In the genomic region with DNA sequence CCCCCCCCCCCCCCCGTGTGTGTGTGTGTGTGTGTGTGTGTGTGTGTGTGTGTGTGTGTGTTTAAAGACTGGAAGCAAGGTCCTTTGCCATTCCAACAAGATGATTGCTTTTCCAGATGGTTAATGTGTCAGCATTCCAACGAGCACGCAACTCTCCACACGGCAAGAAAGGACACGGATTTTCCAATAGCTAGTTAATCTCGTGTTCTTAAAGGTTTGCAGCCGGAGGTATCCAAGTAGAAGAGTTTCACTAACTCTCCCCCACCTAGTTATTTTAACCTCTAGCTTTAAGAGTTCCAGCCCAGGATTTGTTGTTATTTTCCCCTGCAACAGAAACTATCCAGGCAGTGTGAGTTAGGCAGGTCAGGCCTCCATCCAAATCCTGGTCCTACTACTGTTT, we compare ENCODE assay signal across 9 mouse cellular contexts. TPM values are rescaled to one million over a fixed set of nuclear protein-coding genes. Genes with fewer than 3 reads are reported as not detected.
DNase-seq lines count a peak whose midpoint lies in the region; ATAC-seq and TF ChIP-seq lines count a peak whose summit lies in the region.
"Had no signal": no experiment of that assay in that cellular context is flagged by ENCODE, and none has a peak within 500 bp of the region (broad histone marks: within the 10 kb centered on the region; RNA-seq: fewer than 3 reads in every experiment).

No protein-coding gene starts in this region.

- H3K4me3 ChIP-seq in liver, adult 2 months (ENCODE audit: insufficient read depth, low read depth, low read length) = no peak overlapping the region
- H3K4me3 ChIP-seq in kidney, postnatal 0 days (replicated peaks; ENCODE audit: low read depth, low read length) = peak overlapping the region; percentile 95

- H3K9ac ChIP-seq in liver, adult 2 months (ENCODE audit: low read depth, low read length) = no peak overlapping the region
- H3K9ac ChIP-seq in kidney, postnatal 0 days (ENCODE audit: low read depth, low read length) = no peak overlapping the region

- H3K36me3 ChIP-seq in liver, adult 2 months (ENCODE audit: control insufficient read depth, insufficient read depth, low read length) = peaks cover 2% of the 10 kb centered on the region; the same call in 1 of the 2 replicates
- peaks cover 10% of the 10 kb centered on the region; the same call in 1 of the 2 replicates for H3K36me3 ChIP-seq in kidney, postnatal 0 days (ENCODE audit: insufficient read depth, low read length)

- TF ChIP-seq POLR2A in liver, adult 2 months (IDR thresholded peaks at IDR 0.05; ENCODE audit: extremely low read depth, insufficient read depth, low read length) = no peak

- no peak for TF ChIP-seq CTCF in liver, adult 2 months (IDR thresholded peaks at IDR 0.05; ENCODE audit: low read depth, low read length)
- TF ChIP-seq CTCF in kidney, postnatal 0 days (IDR thresholded peaks at IDR 0.05; ENCODE audit: low read depth) = no peak

- no peak overlapping the region for H3K27ac ChIP-seq in liver, adult 2 months (replicated peaks; ENCODE audit: insufficient read depth, low read depth, low read length)
- no peak overlapping the region for H3K27ac ChIP-seq in kidney, postnatal 0 days

- peak overlapping the region; percentile 78 for H3K4me2 ChIP-seq in kidney, postnatal 0 days (ENCODE audit: low read length)

- H3K27me3 ChIP-seq in liver, adult 2 months (ENCODE audit: control insufficient read depth, insufficient read depth, low read length) = no peaks in the 10 kb centered on the region
- no peaks in the 10 kb centered on the region for H3K27me3 ChIP-seq in kidney, postnatal 0 days (ENCODE audit: insufficient read depth, low read length)

- peak; percentile 40 for DNase-seq in liver, adult 2 months (ENCODE audit: extremely low read depth, low read depth, low spot score)
- no peak for DNase-seq in liver
- peak; percentile 29 to 43 for DNase-seq in heart, adult 9 months (ENCODE audit: low spot score in 2 of 2)
- peak; percentile 61 for DNase-seq in kidney, postnatal 0 days (ENCODE audit: low spot score)
- DNase-seq in neural tube, embryonic 10.5 days (ENCODE audit: extremely low spot score, low spot score) = peak; percentile 33
- DNase-seq in adrenal gland, adult 8-10 months = no peak
- no peak for DNase-seq in frontal cortex, adult 2 months (ENCODE audit: extremely low spot score in 1 of 2, low spot score in 1 of 2)
- DNase-seq in frontal cortex, postnatal 14 days (ENCODE audit: low spot score in 2 of 2) = no peak

- 66% methylated on average over 7 of the region's 7 CpGs for WGBS in liver, adult 2 months
- 7% methylated on average over 6 of the region's 7 CpGs for WGBS in kidney, postnatal 0 days

- no peaks in the 10 kb centered on the region for H3K9me3 ChIP-seq in kidney, postnatal 0 days (replicated peaks; ENCODE audit: low read length)

- ATAC-seq in kidney, postnatal 0 days (replicated peaks; ENCODE audit: low FRiP score, low read depth) = no peak

- H3K79me2 ChIP-seq in liver, adult 2 months (ENCODE audit: control insufficient read depth, insufficient read depth, low read length) = peaks cover 7% of the 10 kb centered on the region; the same call in 1 of the 2 replicates

- peaks cover 5% of the 10 kb centered on the region; the same call in 1 of the 2 replicates for H3K4me1 ChIP-seq in liver, adult 2 months (ENCODE audit: control insufficient read depth, insufficient read depth, low read length)
- H3K4me1 ChIP-seq in kidney, postnatal 0 days (replicated peaks; ENCODE audit: insufficient read depth, low read length) = peaks cover 7% of the 10 kb centered on the region; the same call in 1 of the 2 replicates

RNA-seq across cellular contexts. Expression of a gene that starts 1.6 kb away (rescaled TPM):
- 11.1 and 11.2 TPM in 2 replicates for total RNA-seq in liver, adult 2 months (2014; rRNA removed)
- polyA plus RNA-seq in liver, adult 2 months (2012; rRNA removed) = 5.7 and 5.8 TPM in 2 replicates
- polyA plus RNA-seq in kidney, postnatal 0 days (2015; fragmentation: Nextera tagmentation; extraction: Ambion mirVana) = 16.9 and 17.4 TPM in 2 replicates
- 10 to 100 TPM; 44.1 to 68.0 (median 53.9) TPM for total RNA-seq in adrenal gland, adult 8-10 months (2022)
- polyA plus RNA-seq in frontal cortex, adult 2 months (2012; rRNA removed) = 35.3 and 39.6 TPM in 2 replicates
- total RNA-seq: MEL had no signal

RNA-seq across cellular contexts. Expression of a gene that starts 25.9 kb away (rescaled TPM):
- 29.8 and 39.8 TPM in 2 replicates for total RNA-seq in liver, adult 2 months (2014; rRNA removed)
- polyA plus RNA-seq in liver, adult 2 months (2012; rRNA removed) = 16.7 and 19.3 TPM in 2 replicates
- 1,587 and 1,767 TPM in 2 replicates for polyA plus RNA-seq in kidney, postnatal 0 days (2015; fragmentation: Nextera tagmentation; extraction: Ambion mirVana)
- total RNA-seq in adrenal gland, adult 8-10 months (2022) = 100 to 1,000 TPM in 2 of 4 experiments, 10 to 100 TPM in 2; 14.1 to 367 (median 92.9) TPM
- 44.8 and 46.2 TPM in 2 replicates for polyA plus RNA-seq in frontal cortex, adult 2 months (2012; rRNA removed)

RNA-seq across cellular contexts. Expression of a gene that starts 47.3 kb away (rescaled TPM):
- 6.7 and 7.5 TPM in 2 replicates for total RNA-seq in liver, adult 2 months (2014; rRNA removed)
- polyA plus RNA-seq in liver, adult 2 months (2012; rRNA removed) = 1.1 and 1.4 TPM in 2 replicates
- 9.8 TPM in 2 replicates for polyA plus RNA-seq in kidney, postnatal 0 days (2015; fragmentation: Nextera tagmentation; extraction: Ambion mirVana)
- total RNA-seq in adrenal gland, adult 8-10 months (2022) = 10 to 100 TPM in 2 of 4 experiments, 1 to 10 TPM in 2; 8.4 to 13.9 (median 10.1) TPM
- 3.1 and 3.3 TPM in 2 replicates for polyA plus RNA-seq in frontal cortex, adult 2 months (2012; rRNA removed)

Comparison
In these comparisons a context has a peak if more than half of its experiments do, and no peak if none do; other contexts are left out.
1. DNase-seq: peak in liver, adult 2 months (single experiment), heart, adult 9 months (2 of 2), kidney, postnatal 0 days (single experiment) and neural tube, embryonic 10.5 days (single experiment); none in liver (single experiment), adrenal gland, adult 8-10 months (single experiment), frontal cortex, adult 2 months (0 of 2) and frontal cortex, postnatal 14 days (0 of 2).
2. RNA of a gene that starts 25.9 kb away (polyA plus RNA-seq): 1,587 to 1,767 TPM in kidney, postnatal 0 days; 44.8 to 46.2 TPM in frontal cortex, adult 2 months and 16.7 to 19.3 TPM in liver, adult 2 months; every median in the first group is over 10 times any median in the second.